Mouse (Mus musculus): ENCODE results near the gene Tcp11l2. TPM values are rescaled to one million over a fixed set of nuclear protein-coding genes. Genes with fewer than 3 reads are reported as not detected.

Tcp11l2 gene
- total RNA-seq, 2 experiments from 2014 or later = 26.4 to 33.4 TPM

- no peak for DNase-seq
Measured at GRCm38 (mm10) chr10:84604335-84604734, 27.9 kb downstream of the Tcp11l2 start.

- no peak for DNase-seq
Measured at GRCm38 (mm10) chr10:84608361-84608760, 31.9 kb downstream of the Tcp11l2 start.

DNA sequence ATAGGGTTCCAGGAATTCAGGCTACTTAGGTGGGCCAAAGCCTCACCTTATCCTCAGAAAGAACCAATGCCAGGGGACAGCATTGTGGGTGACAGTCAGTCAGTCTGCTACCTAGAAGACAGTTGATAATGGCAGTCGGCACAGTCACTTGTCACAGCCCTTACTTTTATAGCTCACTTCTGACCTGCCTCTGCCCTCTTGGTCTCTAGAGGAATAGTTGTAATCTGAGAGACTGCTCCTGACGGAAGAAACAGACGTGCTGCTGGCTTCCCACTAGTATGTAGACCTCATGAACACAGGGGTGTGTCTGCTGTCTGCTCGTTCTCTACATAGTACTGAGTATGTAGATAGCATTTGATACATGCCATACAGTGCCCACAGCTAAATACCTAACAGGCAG, 33.9 kb downstream of the Tcp11l2 start:
- DNase-seq = no peak

DNA sequence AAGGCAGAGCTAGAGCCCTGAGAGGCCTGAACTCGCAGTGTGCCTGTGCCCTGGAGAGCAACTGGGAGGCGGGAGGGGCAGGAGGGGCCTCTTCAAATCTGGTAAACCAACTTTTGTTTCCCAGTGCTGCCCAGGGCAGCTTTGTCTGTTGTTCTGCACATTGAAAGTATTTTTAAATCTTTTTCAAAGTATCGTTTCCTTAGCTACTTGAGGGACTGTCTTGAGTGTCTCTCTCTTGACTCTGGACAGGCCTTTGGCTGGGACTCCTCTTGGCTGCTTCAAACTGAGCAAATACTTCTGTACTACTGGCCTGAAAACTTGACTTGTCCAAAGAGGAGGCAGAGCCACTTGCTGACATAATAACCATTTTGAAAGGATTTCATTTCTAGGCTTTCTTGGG, 34.4 kb downstream of the Tcp11l2 start:
- DNase-seq = no peak

GRCm38 (mm10) chr10:84611664-84612063, 35.2 kb downstream of the Tcp11l2 start:
- DNase-seq = no peak

DNA sequence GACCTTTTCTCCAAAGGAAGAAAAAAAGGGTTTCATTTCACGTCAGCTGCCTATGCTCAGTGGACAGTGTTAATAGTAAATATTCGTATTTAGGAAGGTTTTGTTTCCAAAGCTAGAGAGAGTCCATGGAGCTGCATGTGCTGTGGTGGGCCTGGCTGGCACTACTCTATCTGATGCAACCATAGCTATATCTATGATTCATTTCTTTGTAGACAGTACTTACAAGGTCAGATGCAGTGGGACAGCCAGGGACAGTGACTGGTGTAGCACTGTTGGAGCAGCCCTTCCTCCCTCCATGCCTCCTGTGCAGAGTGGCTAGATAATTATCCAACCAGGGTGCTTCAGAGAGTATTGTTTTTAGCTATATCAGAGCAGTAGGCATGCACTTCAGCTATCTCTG, 35.9 kb downstream of the Tcp11l2 start:
- DNase-seq = no peak

GRCm38 (mm10) chr10:84613366-84613765, 36.9 kb downstream of the Tcp11l2 start:
- DNase-seq = no peak

GRCm38 (mm10) chr10:84615076-84615475, 38.6 kb downstream of the Tcp11l2 start:
- DNase-seq = no peak

DNA sequence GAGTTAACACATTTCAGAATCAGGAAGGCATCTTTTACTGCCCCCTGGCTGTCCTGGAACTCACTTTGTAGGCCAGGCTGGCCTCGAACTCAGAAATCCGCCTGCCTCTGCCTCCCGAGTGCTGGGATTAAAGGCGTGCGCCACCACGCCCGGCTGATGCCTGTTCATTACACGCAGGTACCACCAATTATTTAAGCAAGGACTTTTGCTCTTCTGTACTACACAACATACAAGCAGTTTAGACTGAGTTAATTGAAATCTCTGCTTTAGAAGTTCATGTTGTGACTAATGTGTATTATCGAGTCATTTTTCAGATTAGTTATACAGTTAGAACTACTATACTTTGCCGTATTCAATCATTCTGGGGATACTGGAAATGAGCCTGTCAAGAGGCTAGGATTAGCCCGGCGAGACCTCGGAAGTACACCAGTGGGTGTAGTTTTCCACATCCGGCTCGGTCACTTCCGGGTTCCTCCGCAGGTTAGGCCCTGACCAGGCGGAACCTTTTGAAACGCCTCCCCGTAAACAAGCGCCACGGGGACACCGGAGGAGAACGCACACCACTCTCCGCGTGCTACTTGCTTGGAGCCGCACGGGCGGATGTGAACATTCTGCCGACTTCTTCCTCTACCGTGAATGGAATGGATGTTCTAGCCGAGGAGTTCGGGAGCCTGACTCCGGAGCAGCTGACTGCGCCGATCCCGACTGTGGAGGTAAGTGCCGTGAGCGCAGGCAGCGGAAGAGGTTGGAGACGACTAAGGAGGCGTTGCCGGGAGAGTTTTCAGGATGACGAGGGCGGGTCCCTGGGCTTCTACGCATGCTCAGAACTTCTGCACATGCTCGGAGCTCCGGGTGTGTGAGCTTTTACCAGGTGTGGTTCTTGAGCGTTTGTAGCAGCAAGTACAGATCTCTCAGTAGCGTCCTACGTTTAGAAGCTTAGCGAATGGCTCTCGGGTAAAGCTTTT, 45.7 kb downstream of the Tcp11l2 start, which contains the start of gene Polr3b:
Gene Polr3b, plus strand, starts transcription at position 467 of the 965 bp plus-strand sequence.
- DNase-seq = peak; percentile 94

GRCm38 (mm10) chr10:84631182-84631581, 54.8 kb downstream of the Tcp11l2 start:
- DNase-seq = peak; percentile 52

- DNase-seq = no peak
Measured at GRCm38 (mm10) chr10:84632005-84632404, 55.6 kb downstream of the Tcp11l2 start.

GRCm38 (mm10) chr10:84636656-84637055, 60.2 kb downstream of the Tcp11l2 start:
- no peak for DNase-seq

DNA sequence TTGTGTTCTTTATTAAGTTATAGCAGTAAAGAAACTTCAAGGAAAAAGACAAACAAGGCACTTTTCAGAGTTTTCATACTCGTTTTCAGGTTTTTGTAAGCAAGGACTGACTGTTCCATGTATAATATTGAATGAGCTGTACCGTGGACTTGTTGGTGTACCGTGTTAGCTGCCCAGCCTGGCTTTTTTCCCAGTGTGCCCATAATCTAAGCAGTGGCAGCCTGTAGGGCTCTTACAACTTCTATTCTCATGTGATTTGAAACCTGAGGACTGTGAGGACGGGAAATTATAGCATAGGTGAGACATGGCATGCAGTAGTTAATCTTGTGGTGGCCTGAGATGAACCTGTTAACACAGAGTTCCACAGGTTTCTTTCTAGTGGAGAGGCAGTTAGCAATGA, 62.0 kb downstream of the Tcp11l2 start:
- peak; percentile 37 for DNase-seq

GRCm38 (mm10) chr10:84639525-84640287, 63.3 kb downstream of the Tcp11l2 start:
- DNase-seq = no peak

DNA sequence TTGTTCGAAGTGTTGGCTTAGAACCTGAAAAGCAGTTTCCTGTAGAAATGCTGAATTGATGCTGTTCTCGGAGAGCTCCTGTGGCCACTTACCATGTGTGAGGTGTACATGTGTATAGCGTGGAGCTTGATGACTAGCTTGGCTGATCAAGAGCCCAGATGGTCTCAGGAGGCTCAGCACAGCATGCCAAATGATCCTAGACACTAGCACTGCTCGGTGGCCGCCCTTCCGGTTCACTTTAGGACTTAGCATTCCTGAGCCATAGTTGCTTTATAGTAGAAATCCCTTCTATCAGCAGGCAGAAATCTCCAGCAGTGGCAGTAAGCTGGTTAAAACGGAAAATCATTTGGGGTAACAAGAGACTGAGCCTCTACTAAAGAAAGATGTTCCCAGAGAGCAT, 64.4 kb downstream of the Tcp11l2 start:
- no peak for DNase-seq

DNA sequence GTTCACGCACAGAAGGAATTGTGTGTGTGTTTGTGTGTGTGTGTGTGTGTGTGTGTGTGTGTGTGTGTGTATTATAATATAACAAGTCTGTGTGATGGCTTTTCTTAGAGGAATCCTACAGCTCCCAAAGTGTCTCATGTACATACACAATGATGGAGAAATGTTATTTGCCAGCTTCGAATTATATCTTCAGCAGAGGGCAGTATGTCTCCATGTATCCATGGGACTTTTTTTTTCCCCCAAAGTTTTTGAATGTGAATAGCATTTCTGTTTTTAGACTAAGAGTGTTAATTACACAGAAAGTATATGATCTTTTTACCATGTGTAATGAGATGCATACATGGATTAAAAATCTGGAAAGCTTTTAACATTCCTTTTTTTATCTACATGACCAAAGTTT, 65.2 kb downstream of the Tcp11l2 start:
- DNase-seq = no peak

GRCm38 (mm10) chr10:84645940-84646339, 69.5 kb downstream of the Tcp11l2 start:
- DNase-seq = no peak

DNA sequence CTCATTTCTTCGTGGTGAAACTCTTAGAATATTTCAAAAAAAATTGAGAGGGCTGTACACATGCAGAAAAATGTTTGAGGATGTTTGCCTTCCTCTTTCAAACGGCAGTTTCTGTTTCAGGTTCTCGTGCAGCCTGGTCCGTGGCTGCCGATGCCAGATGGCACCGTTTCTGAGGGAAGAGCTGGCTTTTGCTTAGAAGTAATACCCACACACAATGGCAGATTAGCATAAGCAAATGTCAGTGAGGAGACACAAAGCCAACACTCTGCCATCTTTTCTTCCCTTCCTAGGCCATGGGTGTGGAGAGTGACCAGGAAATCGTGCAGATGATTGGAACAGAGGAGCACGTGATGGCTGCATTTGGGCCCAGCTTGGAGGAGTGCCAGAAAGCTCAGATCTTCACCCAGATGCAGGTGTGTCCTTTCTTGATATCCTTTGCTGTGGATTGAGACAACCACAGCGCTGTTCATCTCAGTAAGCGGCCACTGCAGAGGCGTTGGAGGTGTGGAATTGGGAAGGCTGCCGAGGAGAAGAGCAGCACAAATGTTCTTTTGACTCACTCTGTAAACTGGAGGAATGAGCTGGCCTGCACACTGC, 70.2 kb downstream of the Tcp11l2 start:
- DNase-seq = no peak

DNA sequence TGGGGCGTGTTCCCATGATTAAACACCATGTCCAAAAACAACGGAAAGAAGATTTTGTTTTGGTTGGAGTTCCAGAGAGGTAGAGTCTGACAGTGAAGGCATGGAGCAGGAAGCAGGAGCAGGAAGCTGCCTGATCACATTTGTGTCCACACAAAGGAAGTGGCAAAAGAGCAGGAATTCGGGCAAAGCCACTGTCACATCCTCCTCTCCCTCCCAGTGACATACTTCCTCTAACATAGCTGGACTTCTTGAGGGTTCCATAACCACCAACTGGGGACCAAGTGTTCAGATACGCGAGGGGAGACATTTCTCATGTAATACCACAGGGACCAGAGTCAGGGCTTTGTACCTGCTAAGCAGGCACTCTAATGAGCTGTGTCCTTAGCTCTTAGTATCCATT, 70.8 kb downstream of the Tcp11l2 start:
- no peak for DNase-seq

- DNase-seq = no peak
Measured at GRCm38 (mm10) chr10:84648911-84649310, 72.5 kb downstream of the Tcp11l2 start.

DNA sequence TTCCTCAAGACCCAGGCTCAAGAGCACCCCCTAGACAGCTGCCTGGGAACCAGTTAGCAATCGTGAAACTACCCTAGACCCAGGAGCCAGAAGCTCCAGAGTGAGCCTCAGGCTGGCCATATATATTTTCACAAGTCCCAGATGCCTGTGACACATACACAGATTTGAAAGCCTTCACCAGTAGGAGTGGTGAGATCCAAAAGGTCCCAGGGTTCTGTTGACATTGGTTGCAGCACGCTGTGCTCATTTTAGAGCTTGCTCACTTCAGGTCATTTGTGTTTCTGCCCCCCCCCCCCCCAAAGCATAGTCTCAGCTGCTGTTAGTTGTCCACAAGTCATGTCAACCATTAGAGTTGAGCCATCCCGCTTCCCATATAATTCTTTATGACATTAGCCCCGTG, 77.6 kb downstream of the Tcp11l2 start:
- DNase-seq = no peak

DNA sequence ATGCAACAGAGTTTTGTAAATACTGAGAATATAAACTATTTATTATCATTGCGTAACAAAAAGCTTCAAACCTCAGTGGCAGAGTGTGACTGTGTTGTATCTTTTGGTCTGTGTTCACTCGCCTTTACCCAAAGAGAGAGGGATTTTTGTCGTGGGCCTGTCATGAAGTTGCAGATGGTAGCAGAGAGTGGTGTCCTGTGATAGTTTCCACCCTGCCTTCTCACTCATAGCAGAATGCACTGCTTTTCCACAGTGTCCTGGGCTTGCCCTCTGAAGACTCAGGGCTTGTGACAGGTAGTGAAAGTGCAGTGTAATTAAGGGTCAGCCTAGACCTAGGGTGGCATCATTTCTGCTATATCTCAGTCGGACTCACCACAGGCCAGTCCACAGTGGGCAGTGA, 78.3 kb downstream of the Tcp11l2 start:
- DNase-seq = no peak

DNA sequence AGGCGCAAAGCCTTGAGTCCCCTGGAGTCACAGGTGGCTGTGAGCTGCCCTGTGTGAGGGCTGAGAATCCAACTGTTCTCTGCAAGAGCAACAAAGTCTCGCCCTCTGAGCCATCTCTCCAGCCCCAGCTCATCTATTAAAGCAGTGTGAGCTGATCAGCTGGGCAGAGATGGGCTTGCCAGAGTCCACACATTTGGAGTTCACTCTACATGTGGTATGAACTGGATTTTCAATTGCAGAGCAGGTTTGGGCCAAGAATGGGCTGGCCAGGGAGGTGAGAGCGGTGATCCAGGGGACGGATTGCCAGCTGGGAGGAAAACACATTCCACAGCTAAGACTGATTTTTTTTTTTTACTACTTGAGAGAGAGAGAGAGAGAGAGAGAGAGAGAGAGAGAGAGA, 80.2 kb downstream of the Tcp11l2 start:
- DNase-seq = peak; percentile 68

Data from heart, postnatal 4 days (tissue).